Mouse (Mus musculus): ENCODE results near the gene Terf2.
"Not testable (repeated sequence)": the region's sequence is repeated elsewhere in the genome, so short reads cannot be mapped to it uniquely, and the experiment has no call there.

Gene Terf2

DNA sequence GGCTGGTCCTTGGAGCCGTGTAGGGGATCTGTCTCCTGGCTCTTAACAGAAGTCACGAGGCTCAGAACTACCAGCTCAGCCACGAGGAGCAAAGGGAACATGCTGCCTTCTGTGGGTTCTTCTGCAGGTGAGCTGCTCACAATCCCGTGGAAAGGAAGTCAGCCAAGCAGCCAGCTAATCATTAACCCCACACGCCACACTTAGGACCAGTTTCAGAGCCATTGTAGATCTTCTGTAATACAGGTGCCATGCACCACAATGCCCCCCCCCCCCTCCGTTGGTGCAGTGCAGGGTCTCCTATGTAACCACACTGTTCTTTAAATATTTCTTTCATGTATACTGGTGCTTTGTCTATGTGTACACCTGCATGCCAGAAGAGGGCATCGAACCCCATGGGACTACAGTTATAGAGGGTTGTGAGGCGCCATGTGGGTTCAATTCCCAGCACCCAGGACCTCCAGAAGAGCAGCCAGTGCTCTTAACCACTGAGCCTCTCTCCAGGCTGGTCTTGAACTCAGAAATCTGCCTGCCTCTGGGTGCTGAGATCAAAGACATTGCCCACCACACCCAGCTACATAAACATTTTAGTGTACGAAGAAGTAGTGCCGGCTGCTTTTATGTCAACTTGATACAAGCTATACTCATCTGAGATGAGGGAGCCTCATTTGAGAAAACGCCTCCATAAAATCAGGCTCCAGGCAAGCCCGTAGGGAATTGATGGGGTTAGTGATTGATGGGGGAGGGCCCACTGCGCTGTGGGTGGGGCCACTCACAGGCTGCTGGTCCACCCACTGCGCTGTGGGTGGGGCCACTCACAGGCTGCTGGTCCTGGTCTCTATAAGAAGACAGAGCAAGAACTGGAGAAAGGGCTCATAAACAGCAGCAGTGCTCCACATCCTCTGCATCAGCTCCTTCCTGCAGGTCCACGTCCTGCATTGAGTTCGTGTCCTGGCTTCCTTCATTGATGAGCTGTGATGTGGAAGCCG lies 30.5 kb downstream of the Terf2 start, which contains the start of gene Tmed6:
Gene Tmed6, minus strand, starts transcription at position 134 of the 986 bp plus-strand sequence.
- DNase-seq (ENCODE audit: extremely low read depth, insufficient read length, low spot score), result no peak

DNA sequence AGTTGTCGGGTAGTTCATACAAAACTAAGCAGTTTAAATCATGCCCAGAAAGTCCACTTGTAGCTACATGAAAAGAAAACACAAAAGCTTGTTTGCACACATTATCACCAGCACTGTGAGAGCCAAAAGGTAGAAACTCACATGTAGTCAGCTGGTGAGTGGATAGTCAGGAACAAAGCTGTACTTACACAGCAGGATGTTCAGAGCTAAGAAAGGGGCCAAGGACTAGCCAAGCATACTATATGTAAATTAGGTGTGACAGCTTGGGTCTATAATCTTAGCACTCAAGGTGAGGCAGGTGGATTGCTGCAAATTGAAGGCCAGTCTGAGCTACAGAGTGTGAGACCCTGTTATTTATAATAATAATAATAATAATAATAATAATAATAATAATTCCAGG lies 33.7 kb downstream of the Terf2 start:
- DNase-seq (ENCODE audit: extremely low read depth, insufficient read length, low spot score), result no peak

DNA sequence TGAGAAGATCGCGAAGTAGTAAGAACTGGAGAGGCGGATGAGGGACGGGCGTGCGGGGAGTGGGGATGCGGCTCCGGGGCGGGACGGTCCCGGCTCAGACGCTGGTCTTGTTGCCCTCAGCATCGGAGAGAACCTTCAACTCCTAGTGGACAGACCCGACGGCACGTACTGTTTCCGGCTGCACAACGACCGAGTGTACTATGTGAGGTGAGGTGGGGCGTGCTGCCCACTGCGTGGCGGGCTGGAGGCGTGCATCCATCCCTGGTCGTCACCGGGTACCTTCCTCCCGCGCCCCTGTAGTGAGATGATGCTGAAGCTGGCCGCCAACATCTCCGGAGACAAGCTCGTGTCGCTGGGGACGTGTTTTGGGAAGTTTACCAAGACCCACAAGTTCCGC lies 39.4 kb downstream of the Terf2 start:
- DNase-seq (ENCODE audit: extremely low read depth, insufficient read length, low spot score), result no peak

DNA sequence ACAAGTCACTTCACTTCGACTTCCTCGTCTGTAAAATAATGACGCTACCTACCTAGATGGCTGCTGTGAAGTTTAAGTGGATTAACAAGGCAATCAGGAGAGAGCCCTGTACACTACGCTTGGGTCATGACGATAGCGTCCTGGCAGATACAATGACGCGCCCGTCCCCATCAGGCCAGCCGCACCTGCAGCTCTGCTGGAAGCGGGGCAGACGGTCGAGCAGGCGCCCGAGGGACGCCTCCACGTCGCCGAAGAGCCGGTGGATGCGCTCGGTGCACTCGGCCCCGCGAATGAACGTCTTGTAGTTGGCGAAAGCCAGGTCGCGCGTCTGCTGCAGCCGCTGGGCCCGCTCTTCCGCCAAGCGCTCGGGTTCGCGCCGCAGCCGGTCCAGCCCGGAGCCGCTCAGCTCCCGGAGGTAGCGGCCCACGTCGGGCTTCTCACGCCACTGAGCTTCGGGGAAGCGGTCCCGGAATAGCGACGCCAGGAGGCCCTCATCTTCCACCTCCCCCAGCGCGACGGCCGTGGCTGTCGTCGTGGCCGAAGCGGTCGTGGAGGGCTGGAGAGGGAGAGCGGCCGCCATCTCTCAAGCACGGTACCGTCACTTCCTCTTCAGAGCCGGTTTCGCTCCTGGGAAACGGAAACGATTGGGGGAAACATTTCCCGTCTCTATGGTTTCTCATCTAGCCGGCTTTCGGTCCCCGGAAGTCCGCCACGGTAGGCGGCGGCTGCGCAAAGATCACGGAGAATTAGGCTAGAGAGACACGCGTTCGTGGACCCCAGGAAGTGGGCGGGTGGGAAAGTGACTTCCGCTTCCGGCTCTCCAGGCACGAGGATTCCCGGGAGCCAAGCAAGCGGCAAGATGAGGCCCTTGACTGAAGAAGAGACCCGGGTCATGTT lies 40.0 kb downstream of the Terf2 start, which contains the start of the genes Cog8 and Nip7:
Gene Cog8, minus strand, starts transcription at position 614 of the 897 bp plus-strand sequence.
Gene Nip7, plus strand, starts transcription at position 802 of the 897 bp plus-strand sequence.
- peak; percentile 96 for DNase-seq (ENCODE audit: extremely low read depth, insufficient read length, low spot score)

DNA sequence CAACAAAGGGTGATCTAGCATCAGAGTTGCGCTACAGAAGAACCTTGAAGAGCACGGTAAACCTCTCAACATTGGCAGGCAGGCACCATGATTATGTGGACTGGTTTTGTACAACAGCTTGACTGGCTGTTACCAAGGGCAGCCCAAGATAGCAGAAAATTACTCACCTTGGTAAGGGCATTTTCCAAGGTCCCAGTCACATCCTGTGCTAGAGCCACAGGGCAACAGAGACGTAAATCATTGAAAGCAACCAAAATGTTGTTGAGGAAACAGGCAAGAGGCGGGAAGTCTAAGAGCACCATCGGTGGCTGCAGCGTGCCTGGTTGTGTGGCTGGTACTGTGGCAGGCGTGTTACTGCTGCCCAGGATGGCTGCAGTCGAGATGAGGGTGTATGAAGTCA lies 44.3 kb downstream of the Terf2 start:
- no peak for DNase-seq (ENCODE audit: extremely low read depth, insufficient read length, low spot score)

DNA sequence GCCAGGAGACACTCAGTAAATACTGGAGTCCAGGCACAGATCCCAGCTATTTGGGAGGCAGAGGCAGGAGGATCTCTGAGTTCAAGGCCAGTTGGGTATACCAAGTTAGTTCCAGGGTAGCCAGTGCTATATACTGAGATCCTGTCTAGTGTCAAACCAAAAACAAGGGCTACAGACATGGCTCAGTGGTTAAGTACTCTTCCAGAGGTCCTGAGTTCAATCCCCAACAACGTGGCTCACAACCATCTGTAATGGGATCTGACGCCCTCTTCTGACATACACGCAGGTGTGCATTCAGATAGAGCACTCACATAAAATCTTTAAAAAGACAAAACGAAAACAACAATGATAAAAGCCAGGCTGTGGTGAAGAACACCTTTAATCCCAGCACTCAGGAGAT lies 46.9 kb downstream of the Terf2 start:
- DNase-seq (ENCODE audit: extremely low read depth, insufficient read length, low spot score), result no peak

DNA sequence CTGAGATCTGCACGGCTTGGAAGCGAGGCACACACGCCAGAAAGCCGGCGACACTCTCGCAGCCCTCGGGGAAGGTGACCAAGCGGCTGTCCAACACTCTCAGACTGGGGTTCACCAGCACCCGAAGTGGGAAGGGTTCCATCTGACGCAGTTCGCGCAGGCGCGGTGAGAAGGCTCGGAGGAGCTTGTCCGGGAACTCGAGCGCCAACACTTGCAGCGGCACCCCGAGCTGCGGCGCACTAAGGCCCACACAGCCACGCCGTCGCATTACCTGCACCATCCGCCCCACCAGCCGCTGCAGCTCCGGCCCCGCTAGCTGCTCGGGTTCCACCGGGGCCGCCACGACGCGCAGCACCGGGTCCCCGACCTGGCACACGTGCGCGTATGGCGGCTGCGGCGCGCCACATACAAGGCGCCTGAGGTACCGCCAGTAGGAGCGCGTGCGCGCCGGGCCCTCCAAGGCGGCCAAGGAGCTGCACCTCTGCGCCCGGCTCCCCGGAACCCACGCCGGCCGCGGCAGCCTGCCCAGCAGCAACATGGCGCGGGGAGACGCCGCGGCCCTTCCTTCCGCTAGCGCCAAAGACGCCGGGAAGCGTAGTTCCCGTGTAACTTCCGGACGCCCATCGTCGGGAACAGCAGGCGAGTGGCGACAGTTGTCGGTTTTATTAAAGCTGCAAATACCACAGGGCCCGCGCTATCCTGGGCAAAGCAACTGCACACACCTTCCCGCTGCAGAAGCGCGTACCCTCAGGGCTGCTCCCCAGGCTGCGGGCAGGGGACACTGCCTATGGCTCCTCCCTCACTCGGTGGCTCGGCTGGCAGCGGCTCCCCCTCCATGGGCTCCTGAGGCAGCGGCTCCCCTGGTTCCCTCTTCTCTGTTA lies 48.0 kb downstream of the Terf2 start, which contains the start of gene Pdf:
Gene Pdf, minus strand, starts transcription at position 554 of the 881 bp plus-strand sequence.
- peak; percentile 31 for DNase-seq (ENCODE audit: extremely low read depth, insufficient read length, low spot score)

DNA sequence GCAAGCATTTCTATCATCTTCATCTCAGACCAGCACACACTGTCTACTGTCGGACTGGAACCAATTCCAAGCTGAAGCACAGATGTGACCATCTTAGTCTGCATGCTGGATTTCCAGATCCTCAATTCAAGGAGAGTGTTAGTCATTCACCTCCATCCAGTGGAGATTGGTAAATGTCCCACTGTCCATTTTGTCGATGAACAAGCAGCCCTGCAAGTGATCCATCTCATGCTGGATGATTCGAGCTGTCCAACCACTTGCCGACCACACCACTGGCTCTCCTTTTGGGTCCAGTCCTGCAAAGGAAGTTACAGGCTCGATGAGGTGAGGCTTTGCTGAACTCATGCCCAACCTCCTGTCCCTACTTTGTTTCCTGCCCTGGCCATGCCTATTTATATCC lies 49.4 kb downstream of the Terf2 start:
- no peak for DNase-seq (ENCODE audit: extremely low read depth, insufficient read length, low spot score)

DNA sequence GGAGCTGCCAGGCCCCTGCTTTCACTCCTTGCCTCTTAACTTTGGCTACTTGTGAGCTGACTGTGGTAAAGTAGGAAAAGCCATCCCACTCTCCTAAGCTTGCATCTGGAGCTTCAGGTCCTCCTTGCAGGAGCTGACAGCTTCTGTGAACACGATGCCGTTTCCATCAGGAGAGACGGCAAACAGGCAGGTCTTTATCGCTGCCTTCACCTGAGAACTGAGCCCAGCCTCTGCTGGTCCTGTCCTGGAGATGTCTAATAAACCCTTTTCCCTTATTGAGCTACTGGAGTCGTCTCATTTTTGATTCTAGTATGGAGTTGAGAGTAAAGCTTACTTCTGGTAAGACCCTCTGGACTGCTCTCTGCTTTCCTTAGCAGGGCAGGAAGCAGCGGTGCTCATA lies 50.9 kb downstream of the Terf2 start:
- DNase-seq (ENCODE audit: extremely low read depth, insufficient read length, low spot score), result no peak

DNA sequence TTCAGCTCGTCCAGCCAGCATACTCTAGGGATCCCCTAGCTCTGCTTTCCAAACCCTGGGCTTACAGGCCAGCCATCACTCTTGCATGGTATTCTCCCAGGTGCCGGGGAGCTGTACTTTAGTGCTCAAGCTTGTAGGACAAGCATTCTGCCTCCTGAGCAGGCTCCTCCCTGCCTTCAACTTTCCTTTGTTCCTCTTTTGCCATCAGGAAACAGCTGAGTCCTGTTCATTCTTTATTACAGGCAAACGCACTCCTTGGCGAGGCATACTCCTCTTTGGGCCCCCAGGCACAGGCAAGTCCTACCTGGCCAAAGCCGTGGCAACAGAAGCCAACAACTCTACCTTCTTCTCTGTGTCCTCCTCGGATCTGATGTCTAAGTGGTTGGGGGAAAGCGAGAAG lies 55.7 kb downstream of the Terf2 start:
- DNase-seq (ENCODE audit: extremely low read depth, insufficient read length, low spot score), result no peak

DNA sequence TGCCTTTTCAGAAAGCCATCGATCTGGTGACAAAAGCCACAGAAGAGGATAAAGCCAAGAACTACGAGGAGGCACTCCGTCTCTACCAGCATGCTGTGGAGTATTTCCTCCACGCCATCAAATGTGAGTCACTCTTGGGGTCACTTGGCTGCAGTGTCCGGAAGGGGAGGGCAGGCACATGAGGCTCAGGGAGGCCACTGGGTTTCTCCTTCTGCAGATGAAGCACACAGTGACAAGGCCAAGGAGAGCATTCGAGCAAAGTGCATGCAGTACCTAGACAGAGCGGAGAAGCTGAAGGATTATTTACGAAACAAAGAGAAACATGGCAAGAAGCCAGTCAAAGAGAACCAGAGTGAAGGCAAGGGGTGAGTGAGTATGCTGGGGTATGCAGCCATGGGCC lies 59.7 kb downstream of the Terf2 start:
- no peak for DNase-seq (ENCODE audit: extremely low read depth, insufficient read length, low spot score)

DNA sequence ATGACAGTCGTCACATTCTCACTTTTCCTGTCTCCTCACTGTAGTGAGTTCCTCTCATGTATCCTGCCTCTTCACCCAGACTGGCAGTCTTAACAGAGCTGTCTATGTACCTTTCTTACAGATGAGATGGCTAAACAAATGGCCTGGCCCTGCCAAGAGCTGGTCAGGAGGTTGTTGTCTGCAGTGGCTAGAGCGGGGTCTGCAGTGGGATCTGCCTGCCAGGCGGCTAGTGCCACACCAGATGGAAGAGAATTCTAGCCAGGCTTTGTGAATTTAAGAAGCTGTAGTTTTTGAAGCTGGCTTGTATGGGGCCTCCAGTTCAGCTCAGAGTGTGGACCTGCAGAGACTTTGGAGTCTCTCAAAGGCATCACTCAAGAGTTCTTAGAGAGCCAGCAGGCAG lies 60.7 kb downstream of the Terf2 start:
- DNase-seq (ENCODE audit: extremely low read depth, insufficient read length, low spot score), result no peak

DNA sequence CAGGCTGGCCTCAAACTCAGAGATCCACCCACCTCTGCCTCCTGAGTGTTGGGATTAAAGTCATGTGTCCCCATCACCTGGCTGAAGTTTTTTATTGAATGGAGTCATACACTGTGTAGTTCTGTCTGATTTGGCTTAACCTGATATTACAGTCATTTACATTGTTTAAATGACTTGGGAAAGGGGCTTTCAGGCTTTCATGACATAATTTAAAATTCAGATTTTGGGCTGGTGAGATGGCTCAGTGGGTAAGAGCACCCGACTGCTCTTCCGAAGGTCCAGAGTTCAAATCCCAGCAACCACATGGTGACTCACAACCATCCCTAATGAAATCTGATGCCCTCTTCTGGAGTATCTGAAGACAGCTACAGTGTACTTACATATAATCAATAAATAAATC lies 62.7 kb downstream of the Terf2 start:
- DNase-seq (ENCODE audit: extremely low read depth, insufficient read length, low spot score), result not testable (repeated sequence)

DNA sequence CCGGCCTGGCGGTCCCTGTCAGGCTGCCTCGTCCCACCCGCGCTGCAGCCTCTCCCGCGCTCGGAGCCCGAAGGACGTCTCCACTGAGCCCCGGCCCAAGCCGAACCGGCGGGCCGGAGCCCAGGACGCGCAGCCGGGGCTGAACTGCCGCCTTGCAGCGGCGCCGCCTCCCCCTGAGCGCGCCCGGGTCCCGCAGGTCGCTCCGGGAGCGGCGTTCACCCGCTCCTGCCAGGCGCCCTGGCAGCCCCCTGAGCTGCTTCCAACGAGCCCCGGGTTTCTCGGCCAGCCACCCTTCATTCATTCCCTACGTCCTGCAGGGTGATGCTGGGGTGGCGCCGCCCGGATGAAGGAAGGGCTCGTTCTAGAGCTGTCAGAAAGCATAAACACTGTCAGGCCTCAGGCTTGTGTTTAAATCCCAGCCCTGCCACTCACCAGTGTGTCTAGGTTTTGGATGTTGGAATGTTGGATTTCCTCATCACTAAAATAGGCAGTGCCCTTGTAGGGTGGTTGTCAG lies 64.7 kb downstream of the Terf2 start:
- DNase-seq (ENCODE audit: extremely low read depth, insufficient read length, low spot score), result no peak

DNA sequence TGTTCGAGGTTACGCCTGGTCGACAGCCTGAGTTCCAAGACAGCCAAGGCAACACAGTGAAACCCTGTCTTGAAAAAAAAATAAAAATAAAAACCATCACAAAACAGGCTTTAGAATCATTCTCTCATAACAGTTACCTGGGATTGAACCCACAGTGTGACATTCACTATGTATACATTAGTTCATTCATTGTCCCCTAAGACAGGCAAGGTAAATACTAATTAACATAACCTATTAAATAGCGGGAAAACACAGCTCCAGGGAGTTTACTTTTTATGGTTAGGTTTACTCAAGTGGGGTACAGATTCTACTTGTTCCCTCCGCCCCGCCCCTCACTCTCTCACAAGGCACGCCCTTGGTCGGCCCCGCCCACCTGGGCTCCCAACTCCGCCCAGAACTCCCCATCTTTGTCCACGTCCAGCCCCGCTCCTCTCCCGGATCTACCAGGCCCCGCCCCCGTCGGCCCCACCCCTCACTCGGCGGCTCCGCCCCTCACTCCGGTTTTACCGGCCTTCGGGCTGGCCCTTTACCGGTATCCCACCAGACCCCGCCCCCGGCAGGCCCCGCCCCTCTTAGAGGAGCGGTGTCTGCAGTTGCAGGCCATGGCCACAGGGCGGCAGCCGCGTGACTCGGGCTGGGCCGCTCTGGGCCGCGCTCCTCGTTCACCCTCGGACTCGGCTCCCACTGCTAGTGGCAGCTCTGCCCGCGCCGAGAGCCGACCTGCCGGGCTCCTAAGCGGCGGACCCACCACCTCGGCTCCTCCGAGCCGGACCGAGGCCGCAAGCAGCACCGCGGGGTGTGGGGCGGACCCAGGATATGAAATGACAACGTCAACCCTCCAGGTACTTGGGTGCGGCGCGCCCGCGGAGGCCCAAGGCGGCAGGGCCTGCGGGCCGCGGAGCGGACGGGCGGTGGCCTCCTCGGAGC lies 65.4 kb downstream of the Terf2 start, which contains the start of gene Vps4a:
Gene Vps4a, plus strand, starts transcription at position 573 of the 927 bp plus-strand sequence.
- DNase-seq (ENCODE audit: extremely low read depth, insufficient read length, low spot score), result peak; percentile 96

DNA sequence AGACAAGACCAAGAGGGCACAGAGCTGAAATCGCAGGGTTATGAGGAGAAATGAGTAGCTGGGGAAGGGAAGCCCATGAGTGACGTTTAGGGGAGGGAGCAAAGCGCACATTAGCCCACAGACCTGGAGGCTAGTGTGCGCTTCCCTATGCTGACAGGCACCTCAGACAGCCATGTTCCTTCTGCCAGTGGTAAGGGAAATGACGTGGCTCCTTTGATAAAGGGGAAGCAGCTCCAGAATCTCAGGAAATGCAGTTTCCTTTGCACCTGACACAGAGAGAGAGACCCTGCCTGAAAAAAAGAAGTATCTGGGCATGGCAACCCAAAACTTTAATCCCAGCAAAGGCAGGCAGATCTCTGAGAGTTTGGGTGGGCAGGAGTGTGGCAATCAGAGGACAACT lies 66.3 kb downstream of the Terf2 start:
- no peak for DNase-seq (ENCODE audit: extremely low read depth, insufficient read length, low spot score)

DNA sequence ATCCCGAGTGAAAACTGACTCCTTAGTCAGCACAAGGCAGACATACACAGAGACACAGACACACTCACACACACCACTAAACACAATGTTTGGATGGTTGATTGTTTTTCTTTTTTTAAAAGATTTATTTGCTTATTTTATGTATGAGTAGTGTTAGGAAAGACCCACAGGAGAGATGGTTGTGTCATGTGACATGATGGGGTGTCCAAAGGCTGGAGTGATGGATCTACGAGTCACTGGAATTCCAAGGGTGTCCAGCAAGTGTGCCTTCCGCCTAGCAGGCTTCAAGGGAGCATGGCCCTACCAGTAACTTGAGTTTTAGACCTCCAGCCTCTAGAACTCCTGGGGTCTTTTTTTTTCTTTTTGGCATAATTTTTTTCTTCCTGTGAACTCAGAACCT lies 67.0 kb downstream of the Terf2 start:
- DNase-seq (ENCODE audit: extremely low read depth, insufficient read length, low spot score), result no peak

DNA sequence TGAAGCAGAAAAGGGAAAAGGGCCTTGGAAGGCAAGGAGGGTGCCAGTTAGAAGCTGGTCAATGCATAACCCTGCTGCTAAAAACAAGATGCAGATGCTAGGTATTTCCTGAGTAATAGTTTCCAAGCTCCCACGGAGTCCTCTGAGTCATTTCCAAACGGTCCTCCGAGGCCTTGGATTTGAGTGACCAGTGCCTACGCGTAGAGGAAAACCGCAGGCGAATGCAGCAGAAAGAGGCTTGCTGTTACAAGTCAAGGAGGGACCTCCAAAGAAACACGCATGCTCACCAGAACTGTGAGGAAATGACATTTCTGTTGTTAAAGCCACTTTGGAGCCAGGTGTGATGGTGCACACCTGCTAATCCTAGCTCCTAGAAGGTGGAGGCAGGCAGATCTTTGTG lies 72.9 kb downstream of the Terf2 start:
- peak; percentile 21 for DNase-seq (ENCODE audit: extremely low read depth, insufficient read length, low spot score)

Data from 3134 (cell line).